Mouse (Mus musculus) lung, embryonic 15.5 days (tissue): ENCODE measurements around the gene Taf6. TPM values are rescaled to one million over a fixed set of nuclear protein-coding genes. Genes with fewer than 3 reads are reported as not detected.
A peak's percentile ranks its signal among the peaks of the same experiment; 100 is the strongest.

Experiments used
- ATAC-seq: fragments of 200-750 bp; cut with Nextera tagmentation; 2 replicates; pipeline ENCODE4 v1.8.0; 2017; ENCODE audit warnings: moderate number of reproducible peaks, borderline replicate concordance; ENCODE audit not compliant: low FRiP score, low TSS enrichment; ENCODE audit errors: extremely low read depth
- H3K27ac ChIP-seq: fragments of 300-500 bp; sonication (generic); 2 replicates; pipeline ENCODE4 v1.5.1; 2015; ENCODE audit warnings: moderate library complexity, mild to moderate bottlenecking, inconsistent platforms
- H3K27me3 ChIP-seq: fragments of 300-500 bp; sonication (generic); 2 replicates; pipeline ENCODE4 v1.6.1; 2015; ENCODE audit warnings: inconsistent platforms
- H3K36me3 ChIP-seq: fragments of 300-500 bp; sonication (generic); 2 replicates; pipeline ENCODE4 v1.6.1; 2015; ENCODE audit warnings: inconsistent platforms
- H3K4me1 ChIP-seq: fragments of 300-500 bp; sonication (generic); 2 replicates; pipeline ENCODE4 v1.6.1; 2015; ENCODE audit warnings: inconsistent platforms
- H3K4me2 ChIP-seq: fragments of 300-500 bp; sonication (generic); 2 replicates; pipeline ENCODE4 v1.6.1; 2015; ENCODE audit warnings: inconsistent platforms, mild to moderate bottlenecking, moderate library complexity
- H3K4me3 ChIP-seq: fragments of 300-500 bp; sonication (generic); 2 replicates; pipeline ENCODE4 v1.5.1; 2015; ENCODE audit warnings: mild to moderate bottlenecking, inconsistent platforms
- H3K9ac ChIP-seq: fragments of 300-500 bp; sonication (generic); 2 replicates; pipeline ENCODE4 v1.6.1; 2015; ENCODE audit warnings: inconsistent platforms
- H3K9me3 ChIP-seq: fragments of 300-500 bp; sonication (generic); 2 replicates; pipeline ENCODE4 v1.6.1; 2016; ENCODE audit warnings: inconsistent platforms
- WGBS: fragments of 180-500 bp; shearing (Covaris S2); methylation state at CpG from one replicate; pipeline ENCODE4 v1.1.7; 2015; 5-methylcytosine and 5-hydroxymethylcytosine counted together
- polyA plus RNA-seq: library from polyadenylated mRNA; unstranded; fragments of >200 nt; fragmentation: Nextera tagmentation; extraction: Ambion mirVana; gene quantifications from 2 replicates; pipeline ENCODE4 v1.2.1, GENCODE M21; 2015

Taf6 gene
- polyA plus RNA-seq, 1 experiment from 2014 or later = 92.3 TPM

DNA sequence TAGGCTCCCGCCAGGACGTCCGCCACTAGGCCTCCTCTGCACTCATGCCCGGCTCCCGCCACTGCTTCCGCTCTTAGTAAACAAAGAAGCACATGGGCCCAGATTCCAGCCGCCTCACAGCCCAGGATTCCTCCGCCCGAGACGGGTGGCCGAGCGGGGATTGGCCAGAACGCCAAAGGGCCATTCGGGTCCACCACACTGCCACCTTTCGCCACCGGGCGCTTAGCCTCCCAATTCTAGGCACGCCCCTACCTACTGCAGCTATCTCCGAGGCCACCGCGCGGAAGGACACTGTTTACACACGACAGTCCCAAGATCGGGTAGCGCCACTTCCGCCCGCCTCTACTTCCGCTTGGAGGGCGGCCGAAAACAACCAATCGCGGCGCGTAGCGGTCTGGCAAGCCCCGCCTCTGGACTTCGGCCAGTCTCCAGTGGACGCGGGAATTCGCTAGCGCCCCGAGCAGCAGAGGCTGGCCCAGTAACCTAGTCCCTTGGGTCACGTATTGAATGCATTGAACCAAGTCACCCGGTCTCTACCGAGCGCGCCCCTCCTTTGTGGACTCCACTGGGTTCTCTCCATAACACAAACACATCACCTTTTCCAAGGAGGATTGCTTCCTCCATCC lies 16.2 kb downstream of the Taf6 start:
- WGBS = under 1% methylated on average over 47 of the region's 47 CpGs
- Histone ChIP-seq H3K27ac (peak overlapping the region; percentile 97), H3K4me1 (peaks cover 23% of the 10 kb centered on the region), H3K9ac (peak overlapping the region; percentile 88), H3K9me3 (no peaks in the 10 kb centered on the region), H3K36me3 (peaks cover 61% of the 10 kb centered on the region), H3K4me2 (peak overlapping the region; percentile 80), H3K4me3 (peak overlapping the region; percentile 82), H3K27me3 (no peaks in the 10 kb centered on the region)
- ATAC-seq = peak; percentile 88

DNA sequence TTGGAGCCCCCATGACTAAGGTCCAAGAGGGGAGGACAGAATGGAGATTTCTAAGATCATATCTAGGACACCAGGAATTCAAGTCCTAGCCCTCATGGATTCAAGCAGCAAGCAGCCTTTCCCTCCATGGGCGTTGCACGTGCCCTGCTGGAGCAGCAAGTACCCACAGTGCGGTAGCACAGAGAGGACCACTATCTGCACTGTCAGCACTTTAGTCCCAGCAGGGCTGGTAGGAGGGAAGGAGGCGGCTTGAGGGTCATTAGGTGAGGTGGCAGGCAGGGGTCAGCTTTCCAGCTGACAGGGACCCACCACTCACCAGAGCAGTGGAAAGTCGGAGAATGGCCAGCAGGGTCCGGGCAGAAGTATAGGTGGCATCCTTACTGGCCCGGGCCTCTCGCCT lies 21.7 kb downstream of the Taf6 start:
- Histone ChIP-seq H3K4me3 (no peak overlapping the region), H3K27me3 (no peaks in the 10 kb centered on the region), H3K9ac (no peak overlapping the region), H3K9me3 (no peaks in the 10 kb centered on the region), H3K4me2 (no peak overlapping the region), H3K27ac (no peak overlapping the region), H3K36me3 (peaks cover 73% of the 10 kb centered on the region), H3K4me1 (peaks cover 18% of the 10 kb centered on the region)
- no peak for ATAC-seq
- WGBS = 70% methylated on average over 8 of the region's 8 CpGs

DNA sequence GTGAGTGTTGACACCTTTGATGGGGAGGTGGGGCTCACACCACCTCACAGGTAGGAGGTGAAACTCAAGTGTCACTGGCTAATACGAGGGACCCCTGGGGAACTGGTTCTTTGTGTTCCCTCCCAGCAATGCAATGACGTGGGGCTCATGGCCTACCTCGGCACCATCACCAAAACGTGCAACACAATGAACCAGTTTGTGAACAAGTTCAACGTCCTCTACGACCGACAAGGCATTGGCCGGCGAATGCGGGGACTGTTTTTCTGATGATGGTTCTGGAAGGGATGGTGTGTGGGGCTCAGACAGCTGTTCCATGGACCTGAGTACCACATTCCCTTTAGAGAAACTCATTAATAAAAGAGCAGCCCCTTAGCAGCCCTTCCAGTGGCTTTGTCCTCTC lies 23.6 kb downstream of the Taf6 start:
- no peak for ATAC-seq
- WGBS = 59% methylated on average over 10 of the region's 10 CpGs
- H3K4me1 ChIP-seq = peaks cover 15% of the 10 kb centered on the region
- no peak overlapping the region for H3K9ac ChIP-seq
- no peaks in the 10 kb centered on the region for H3K27me3 ChIP-seq
- H3K9me3 ChIP-seq = no peaks in the 10 kb centered on the region
- H3K36me3 ChIP-seq = peaks cover 61% of the 10 kb centered on the region
- H3K27ac ChIP-seq = no peak overlapping the region
- H3K4me3 ChIP-seq = no peak overlapping the region
- no peak overlapping the region for H3K4me2 ChIP-seq

DNA sequence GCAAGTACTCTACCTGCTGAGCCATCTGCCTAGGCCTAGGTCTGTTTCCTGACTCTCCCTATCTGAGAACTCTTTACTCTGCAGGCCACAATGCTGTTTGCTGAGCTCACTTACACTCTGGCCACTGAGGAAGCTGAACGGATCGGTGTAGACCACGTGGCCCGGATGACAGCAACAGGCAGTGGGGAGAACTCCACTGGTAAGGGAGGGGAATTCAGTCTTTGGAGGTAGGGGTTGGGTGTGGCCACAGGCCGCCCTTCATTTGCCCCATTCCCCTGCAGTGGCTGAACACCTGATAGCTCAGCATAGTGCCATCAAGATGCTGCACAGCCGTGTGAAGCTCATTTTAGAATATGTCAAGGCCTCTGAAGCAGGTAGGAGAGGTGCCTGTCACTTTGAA lies 24.2 kb downstream of the Taf6 start:
- Histone ChIP-seq H3K4me2 (no peak overlapping the region), H3K4me1 (peaks cover 15% of the 10 kb centered on the region), H3K27ac (no peak overlapping the region), H3K36me3 (peaks cover 55% of the 10 kb centered on the region), H3K4me3 (no peak overlapping the region), H3K9me3 (no peaks in the 10 kb centered on the region), H3K9ac (no peak overlapping the region), H3K27me3 (no peaks in the 10 kb centered on the region)
- no peak for ATAC-seq
- 57% methylated on average over 6 of the region's 6 CpGs for WGBS

DNA sequence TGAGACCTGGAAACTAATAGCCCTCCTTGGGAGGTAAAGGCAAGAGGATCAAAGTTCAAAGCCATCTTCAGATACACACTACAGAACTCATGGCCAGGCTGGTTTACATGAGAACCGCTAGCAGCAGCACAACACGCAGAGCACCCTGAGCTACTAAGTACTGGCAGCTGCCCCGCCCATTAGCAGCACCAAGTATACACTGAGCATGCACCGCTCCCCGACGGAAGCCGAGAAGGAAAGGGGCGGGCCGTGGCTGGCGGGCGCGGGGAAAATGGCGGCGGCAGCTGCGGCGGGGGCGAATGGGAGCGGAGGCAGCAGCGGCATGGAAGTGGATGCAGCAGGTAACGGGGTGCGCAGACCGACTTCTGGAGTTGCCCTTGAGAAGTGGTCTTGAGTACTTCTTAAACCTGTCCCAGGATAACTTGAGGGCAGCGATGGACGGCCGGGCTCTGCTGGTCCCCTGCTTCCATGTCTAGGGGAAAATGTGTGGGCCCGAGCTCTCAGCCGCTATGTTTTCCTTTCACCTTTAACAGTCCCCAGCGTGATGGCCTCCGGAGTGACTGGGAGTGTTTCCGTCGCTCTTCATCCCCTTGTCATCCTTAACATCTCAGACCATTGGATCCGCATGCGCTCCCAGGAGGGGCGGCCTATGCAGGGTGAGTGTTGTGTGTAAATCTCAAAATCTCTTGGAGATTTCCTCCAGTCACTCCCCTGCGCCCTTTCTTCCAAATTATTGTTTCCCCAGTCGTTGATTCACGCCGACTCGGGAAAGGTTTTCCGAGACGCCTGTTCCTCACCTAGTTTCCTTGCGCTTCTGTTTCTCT lies 26.2 kb downstream of the Taf6 start, which contains the start of gene Cops6:
Gene Cops6, plus strand, starts transcription at position 230 of the 824 bp plus-strand sequence.
- Histone ChIP-seq H3K4me2 (peak within 1 kb of the TSS; percentile 72), H3K4me1 (peaks cover 15% of the 10 kb centered on the region), H3K9me3 (no peaks in the 10 kb centered on the region), H3K4me3 (peak within 1 kb of the TSS; percentile 67), H3K27ac (peak within 1 kb of the TSS; percentile 71), H3K9ac (peak within 1 kb of the TSS; percentile 88), H3K27me3 (no peaks in the 10 kb centered on the region), H3K36me3 (peaks cover 35% of the 10 kb centered on the region)
- ATAC-seq = peak; percentile 96
- under 1% methylated on average over 42 of the region's 42 CpGs for WGBS

DNA sequence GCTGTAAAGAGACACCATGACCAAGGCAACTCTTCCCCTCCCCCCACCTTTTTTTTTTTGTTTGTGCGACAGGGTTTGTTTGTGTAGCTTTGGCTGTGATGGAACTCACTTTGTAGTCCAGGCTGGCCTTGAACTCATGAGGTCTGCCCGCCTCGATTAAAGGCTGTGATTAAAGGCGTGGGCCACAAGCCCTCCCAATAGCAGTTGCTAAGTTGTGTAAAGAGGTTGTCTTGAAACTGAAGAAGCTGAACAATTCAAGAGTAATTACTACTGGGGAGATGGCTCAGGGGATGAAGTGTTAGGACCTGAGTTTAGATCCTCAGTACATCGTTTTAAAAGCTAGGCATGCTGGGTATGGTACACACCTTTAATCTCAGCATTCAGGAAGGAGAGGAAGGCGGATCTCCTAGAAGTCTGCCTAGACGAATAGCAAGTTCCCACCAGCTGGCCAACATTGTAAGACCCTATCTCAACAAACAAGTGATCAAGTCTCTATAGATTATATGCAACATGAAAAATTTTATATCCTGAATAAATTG lies 27.0 kb downstream of the Taf6 start:
- Histone ChIP-seq H3K4me2 (peak overlapping the region; percentile 72), H3K27me3 (no peaks in the 10 kb centered on the region), H3K27ac (peak overlapping the region; percentile 32), H3K9me3 (no peaks in the 10 kb centered on the region), H3K4me1 (peaks cover 15% of the 10 kb centered on the region), H3K4me3 (peak overlapping the region; percentile 67), H3K36me3 (peaks cover 27% of the 10 kb centered on the region), H3K9ac (peak overlapping the region; percentile 88; the same call in 1 of the 2 replicates)
- 54% methylated on average over 7 of the region's 7 CpGs for WGBS
- ATAC-seq = no peak

DNA sequence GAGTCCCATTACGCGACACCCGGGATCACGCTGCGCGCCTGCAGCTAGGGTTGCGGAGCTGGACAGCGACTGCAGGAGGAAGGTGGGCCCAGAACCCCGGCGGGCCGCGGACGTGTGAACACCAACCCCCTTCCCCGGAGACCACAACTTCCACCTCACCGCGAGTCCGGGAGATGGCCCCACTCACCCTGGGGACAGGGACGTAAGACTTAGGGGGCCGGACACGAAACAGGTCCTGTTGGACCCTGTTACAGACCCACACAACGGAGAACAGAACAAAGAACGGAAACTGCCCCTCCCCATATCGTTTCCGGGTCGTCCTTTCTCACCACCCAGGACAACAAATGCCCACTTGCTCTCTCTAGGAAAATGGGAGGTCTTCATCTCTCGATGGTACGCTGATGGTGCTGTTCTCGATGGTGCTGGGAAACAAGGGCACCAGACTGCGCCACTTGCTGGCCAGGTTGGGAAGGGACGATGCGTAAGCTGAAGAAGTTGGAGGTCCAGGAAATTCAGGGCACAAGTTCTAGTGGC lies 31.7 kb downstream of the Taf6 start, which contains the start of gene Zfp113:
Gene Zfp113, minus strand, starts transcription at position 302 of the 534 bp plus-strand sequence.
- ATAC-seq = peak; percentile 94

DNA sequence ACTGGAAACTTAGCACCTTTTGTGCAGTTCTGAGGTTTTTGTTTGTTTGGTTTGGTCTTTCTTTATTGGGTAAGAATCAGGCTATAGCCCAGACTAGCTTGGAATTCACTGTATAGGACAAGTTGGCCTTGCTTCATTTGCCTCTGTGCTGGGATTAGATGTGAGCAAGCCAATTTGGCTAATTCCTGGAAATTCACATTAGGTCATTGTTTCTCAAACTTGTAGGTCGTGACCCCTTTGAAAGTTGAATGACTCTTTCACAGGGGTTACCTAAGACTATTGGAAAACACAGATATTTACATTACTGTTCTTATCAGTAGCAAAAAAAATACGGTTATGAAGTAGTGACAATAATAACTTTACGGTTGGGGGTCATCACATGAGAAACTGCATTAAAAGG lies 32.9 kb downstream of the Taf6 start:
- peak overlapping the region; percentile 82 for H3K9ac ChIP-seq
- H3K27me3 ChIP-seq = no peaks in the 10 kb centered on the region
- peak overlapping the region; percentile 66 for H3K4me3 ChIP-seq
- peak overlapping the region; percentile 66 for H3K4me2 ChIP-seq
- peaks cover 10% of the 10 kb centered on the region for H3K4me1 ChIP-seq
- 59% methylated on average over 3 of the region's 3 CpGs for WGBS
- H3K9me3 ChIP-seq = no peaks in the 10 kb centered on the region
- no peak overlapping the region for H3K27ac ChIP-seq
- H3K36me3 ChIP-seq = peaks cover 28% of the 10 kb centered on the region
- ATAC-seq = no peak

More for the DNA sequence above, 31.7 kb downstream of the Taf6 start, which contains the start of gene Zfp113:
- Histone ChIP-seq H3K4me2 (peak within 1 kb of the TSS; percentile 66), H3K9ac (peak within 1 kb of the TSS; percentile 82), H3K27ac (peak within 1 kb of the TSS; percentile 87), H3K36me3 (peaks cover 23% of the 10 kb centered on the region), H3K4me3 (peak within 1 kb of the TSS; percentile 66), H3K27me3 (no peaks in the 10 kb centered on the region), H3K4me1 (peaks cover 13% of the 10 kb centered on the region), H3K9me3 (no peaks in the 10 kb centered on the region)
- WGBS = under 1% methylated on average over 31 of the region's 31 CpGs

DNA sequence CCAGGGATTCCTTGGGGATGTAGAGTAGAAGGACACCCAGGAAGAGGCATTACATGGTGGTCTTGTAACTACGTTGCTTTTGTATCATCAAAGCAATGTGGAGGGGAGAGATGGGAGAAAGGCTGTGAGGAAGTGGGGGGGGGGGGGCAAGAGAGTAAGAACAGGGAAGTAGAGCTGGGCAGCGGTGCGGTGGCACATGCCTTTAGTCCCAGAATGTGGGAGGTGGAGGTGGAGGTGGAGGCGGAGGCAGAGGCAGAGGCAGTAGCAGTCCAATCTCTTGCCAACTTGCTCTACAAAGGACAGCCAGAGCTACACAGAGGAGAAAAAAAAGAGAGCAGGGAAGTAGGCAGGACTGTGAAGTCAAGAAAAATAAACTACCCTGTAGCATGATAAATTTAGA lies 48.7 kb downstream of the Taf6 start:
- no peak overlapping the region for H3K27ac ChIP-seq
- no peak for ATAC-seq
- H3K36me3 ChIP-seq = peaks cover 21% of the 10 kb centered on the region
- H3K9me3 ChIP-seq = no peaks in the 10 kb centered on the region
- no peak overlapping the region for H3K4me2 ChIP-seq
- H3K4me1 ChIP-seq = no peaks in the 10 kb centered on the region
- H3K9ac ChIP-seq = no peak overlapping the region
- H3K27me3 ChIP-seq = no peaks in the 10 kb centered on the region
- 73% methylated on average over 4 of the region's 4 CpGs for WGBS
- H3K4me3 ChIP-seq = no peak overlapping the region

DNA sequence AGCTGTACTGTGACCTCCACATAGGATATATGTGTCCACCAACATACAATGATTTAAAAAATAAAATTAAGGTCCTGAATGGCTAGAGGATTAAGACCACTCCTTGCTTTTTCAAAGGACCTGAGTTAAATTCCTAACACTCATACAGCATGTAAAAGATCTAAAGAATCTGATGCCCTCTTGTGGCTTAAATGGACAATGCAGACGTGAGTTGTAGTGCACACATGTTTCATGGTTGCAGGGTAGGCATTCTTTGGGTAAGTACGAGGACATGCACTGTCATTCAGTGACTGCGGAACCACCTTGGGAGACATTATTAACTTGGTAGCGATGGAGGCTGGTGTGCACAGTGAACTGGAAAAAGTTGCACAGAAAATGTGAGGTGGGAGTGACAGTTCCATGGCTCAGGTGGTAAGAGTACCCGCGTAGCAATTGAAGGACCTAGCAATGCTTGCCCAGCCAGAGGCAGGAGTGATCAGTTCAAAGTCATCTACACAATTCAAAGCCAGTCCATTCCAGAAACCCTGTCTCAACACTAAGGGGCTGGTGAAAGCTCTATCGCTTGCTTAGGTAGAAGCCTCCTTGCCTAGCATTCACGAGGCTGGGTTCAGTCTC lies 49.2 kb downstream of the Taf6 start:
- H3K36me3 ChIP-seq = peaks cover 23% of the 10 kb centered on the region
- H3K4me3 ChIP-seq = no peak overlapping the region
- WGBS = 51% methylated on average over 8 of the region's 8 CpGs
- no peaks in the 10 kb centered on the region for H3K9me3 ChIP-seq
- ATAC-seq = no peak
- no peak overlapping the region for H3K4me2 ChIP-seq
- H3K9ac ChIP-seq = no peak overlapping the region
- no peaks in the 10 kb centered on the region for H3K27me3 ChIP-seq
- no peak overlapping the region for H3K27ac ChIP-seq
- H3K4me1 ChIP-seq = no peaks in the 10 kb centered on the region

DNA sequence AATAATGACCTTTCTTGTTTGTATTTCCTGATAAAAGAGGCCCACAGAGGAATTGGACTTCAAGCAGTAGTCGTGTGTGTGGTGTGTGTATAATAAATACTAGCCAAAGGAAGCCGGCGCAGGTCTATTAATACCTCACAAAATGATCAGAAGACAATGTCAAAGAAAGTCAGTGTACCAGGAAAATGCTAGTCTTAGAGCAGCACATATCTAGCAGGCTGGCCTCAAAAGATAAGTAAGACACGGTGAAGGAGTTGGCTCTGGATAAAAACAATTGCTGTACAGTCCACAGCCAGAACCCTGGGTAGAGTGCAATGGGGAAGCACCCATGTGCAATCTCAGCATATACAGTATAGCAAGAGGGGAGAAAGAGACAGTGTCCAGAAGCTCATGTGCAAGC lies 50.0 kb downstream of the Taf6 start:
- Histone ChIP-seq H3K4me2 (no peak overlapping the region), H3K4me1 (no peaks in the 10 kb centered on the region), H3K27me3 (no peaks in the 10 kb centered on the region), H3K36me3 (peaks cover 30% of the 10 kb centered on the region), H3K4me3 (no peak overlapping the region), H3K9me3 (no peaks in the 10 kb centered on the region), H3K9ac (no peak overlapping the region), H3K27ac (no peak overlapping the region)
- no peak for ATAC-seq
- WGBS = 39% methylated on average over 4 of the region's 4 CpGs
